Mouse (Mus musculus): ENCODE results near the gene Bdh1.

DNA sequence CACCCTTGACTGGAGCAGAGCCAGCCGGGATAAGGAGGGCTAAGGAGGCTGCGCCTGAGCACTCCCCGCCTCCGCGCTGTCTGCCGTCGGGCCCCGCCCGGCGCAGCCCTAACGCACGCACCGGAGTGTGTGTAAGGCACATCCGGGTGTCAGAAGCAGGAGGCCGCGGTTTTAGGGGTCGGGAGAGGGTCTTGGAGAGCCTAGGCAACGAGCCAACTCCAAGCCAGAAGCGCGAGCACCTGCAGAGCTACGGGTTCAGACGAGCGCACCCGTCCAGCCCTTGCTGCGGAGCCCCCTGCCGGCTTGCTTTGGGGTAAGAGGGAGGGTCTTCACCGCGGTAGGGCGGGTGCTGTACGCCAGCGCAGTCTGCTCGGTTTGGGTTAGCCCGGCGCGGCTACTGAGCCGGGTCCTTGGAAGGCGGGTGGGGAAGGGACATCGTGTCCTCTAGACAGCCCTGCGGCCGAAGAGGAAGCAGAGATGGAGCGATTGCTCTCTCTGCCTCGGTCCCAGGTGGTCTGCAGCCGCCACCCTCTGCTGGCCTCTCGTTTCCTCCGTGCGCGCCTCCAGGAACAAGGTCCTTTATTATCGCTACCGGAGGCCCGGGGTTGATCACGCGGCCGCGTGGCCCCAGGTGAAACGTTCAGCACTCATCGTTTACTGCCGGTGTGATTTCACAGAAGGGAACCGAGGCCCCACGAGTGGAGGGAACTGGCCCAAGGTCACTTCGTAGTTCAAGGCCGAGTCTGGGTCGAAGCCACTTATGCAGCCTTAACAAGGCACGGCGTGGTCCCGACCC lies 6.8 kb downstream of the Bdh1 start:
- TF ChIP-seq CTCF (IDR thresholded peaks at IDR 0.05; ENCODE audit: low read depth) (peak; percentile 39), EP300 (optimal IDR thresholded peaks at IDR 0.05) (no peak)
